Mouse (Mus musculus): ENCODE data around the gene Chrna9.

- TF ChIP-seq MAX (IDR thresholded peaks at IDR 0.05; ENCODE audit: low read depth) (no peak), USF1 (IDR thresholded peaks at IDR 0.05; ENCODE audit: low read depth) (no peak), POLR2A (IDR thresholded peaks at IDR 0.05; ENCODE audit: insufficient read length, low read depth) (no peak), TCF12 (IDR thresholded peaks at IDR 0.05; ENCODE audit: insufficient read depth, poor library complexity, severe bottlenecking) (no peak), SRF (IDR thresholded peaks at IDR 0.05; ENCODE audit: control insufficient read depth, insufficient read length, low read depth) (no peak), E2F4 (IDR thresholded peaks at IDR 0.05; ENCODE audit: insufficient read depth) (no peak), CEBPB (IDR thresholded peaks at IDR 0.05; ENCODE audit: insufficient read depth, poor library complexity, severe bottlenecking) (no peak), POLR2AphosphoS2 (IDR thresholded peaks at IDR 0.05; ENCODE audit: insufficient read length, low read depth) (no peak), MYOD1 (IDR thresholded peaks at IDR 0.05; ENCODE audit: control insufficient read depth in 1 of 3, insufficient read length in 2 of 3, low read depth in 2 of 3) (no peak)
Observed at GRCm38 (mm10) chr5:65965771-65966279, 31.1 kb downstream of the Chrna9 start.
